Mouse (Mus musculus) limb, embryonic 13.5 days (tissue): Measurements from ENCODE around the gene Efnb1. TPM values are rescaled to one million over a fixed set of nuclear protein-coding genes. Genes with fewer than 3 reads are reported as not detected.

Source experiments
- ATAC-seq: fragments of 200-750 bp; cut with Nextera tagmentation; 2 replicates; pipeline ENCODE4 v1.8.0; 2017; ENCODE audit warnings: low read depth, moderate number of reproducible peaks, moderate TSS enrichment; ENCODE audit not compliant: low FRiP score
- H3K27ac ChIP-seq: fragments of 300-500 bp; sonication (generic); 2 replicates; pipeline ENCODE4 v1.5.1; 2015; ENCODE audit warnings: inconsistent platforms, mild to moderate bottlenecking, moderate library complexity
- H3K27me3 ChIP-seq: fragments of 300-500 bp; sonication (generic); 2 replicates; pipeline ENCODE4 v1.6.1; 2015; ENCODE audit warnings: mild to moderate bottlenecking, inconsistent platforms
- H3K36me3 ChIP-seq: fragments of 300-500 bp; sonication (generic); 2 replicates; pipeline ENCODE4 v1.6.1; 2015; ENCODE audit warnings: inconsistent platforms, mild to moderate bottlenecking, moderate library complexity
- H3K4me1 ChIP-seq: fragments of 300-500 bp; sonication (generic); 2 replicates; pipeline ENCODE4 v1.6.1; 2015; ENCODE audit warnings: inconsistent platforms
- H3K4me2 ChIP-seq: fragments of 300-500 bp; sonication (generic); replicated peaks from 2 replicates; pipeline ENCODE4 v1.6.1; 2015; ENCODE audit warnings: inconsistent platforms, mild to moderate bottlenecking, moderate library complexity
- H3K4me3 ChIP-seq: fragments of 300-500 bp; sonication (generic); 2 replicates; pipeline ENCODE4 v1.5.1; 2015; ENCODE audit warnings: moderate library complexity, mild to moderate bottlenecking, inconsistent platforms
- H3K9ac ChIP-seq: fragments of 300-500 bp; sonication (generic); 2 replicates; pipeline ENCODE4 v1.6.1; 2015; ENCODE audit warnings: mild to moderate bottlenecking, inconsistent platforms
- H3K9me3 ChIP-seq: fragments of 300-500 bp; sonication (generic); 2 replicates; pipeline ENCODE4 v1.6.1; 2016; ENCODE audit warnings: inconsistent platforms
- WGBS: fragments of 180-500 bp; shearing (Covaris S2); methylation state at CpG from one replicate; pipeline ENCODE4 v1.1.7; 2015; 5-methylcytosine and 5-hydroxymethylcytosine counted together
- polyA plus RNA-seq: library from polyadenylated mRNA; unstranded; fragments of >200 nt; fragmentation: Nextera tagmentation; extraction: Ambion mirVana; gene quantifications from 2 replicates; pipeline ENCODE4 v1.2.1, GENCODE M21; 2015

Efnb1 gene
- polyA plus RNA-seq, 1 experiment from 2014 or later: 46.4 TPM

DNA sequence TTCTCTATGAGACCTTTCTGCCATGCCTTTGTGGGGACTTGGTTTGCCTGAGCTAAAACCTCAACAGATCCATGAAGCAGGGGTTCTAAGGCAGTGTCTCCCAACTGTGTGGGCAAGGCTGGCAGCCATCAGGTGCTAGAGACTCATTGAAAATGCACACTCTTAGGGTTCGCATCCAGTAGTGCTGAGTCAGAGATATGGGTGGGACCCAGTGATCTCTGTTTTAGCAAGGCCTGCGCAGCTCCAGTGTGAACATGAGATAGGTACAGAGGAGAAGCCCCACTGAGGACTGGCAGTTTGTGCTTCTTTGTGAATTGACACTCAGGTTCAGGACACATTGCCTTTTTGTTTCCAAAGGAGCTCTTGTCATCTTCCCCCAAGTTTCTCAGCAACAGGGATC is 28.2 kb downstream of the Efnb1 start:
- Histone ChIP-seq H3K36me3 (no peaks in the 10 kb centered on the region), H3K4me2 (no peak overlapping the region), H3K4me1 (0 out of 2 replicates have a peak, but pooled peaks cover 5% of the 10 kb centered on the region), H3K4me3 (no peak overlapping the region), H3K27me3 (peaks cover 68% of the 10 kb centered on the region), H3K9ac (no peak overlapping the region), H3K27ac (no peak overlapping the region), H3K9me3 (no peaks in the 10 kb centered on the region)
- no peak for ATAC-seq
- WGBS: 82% methylated on average over 2 of the region's 2 CpGs

DNA sequence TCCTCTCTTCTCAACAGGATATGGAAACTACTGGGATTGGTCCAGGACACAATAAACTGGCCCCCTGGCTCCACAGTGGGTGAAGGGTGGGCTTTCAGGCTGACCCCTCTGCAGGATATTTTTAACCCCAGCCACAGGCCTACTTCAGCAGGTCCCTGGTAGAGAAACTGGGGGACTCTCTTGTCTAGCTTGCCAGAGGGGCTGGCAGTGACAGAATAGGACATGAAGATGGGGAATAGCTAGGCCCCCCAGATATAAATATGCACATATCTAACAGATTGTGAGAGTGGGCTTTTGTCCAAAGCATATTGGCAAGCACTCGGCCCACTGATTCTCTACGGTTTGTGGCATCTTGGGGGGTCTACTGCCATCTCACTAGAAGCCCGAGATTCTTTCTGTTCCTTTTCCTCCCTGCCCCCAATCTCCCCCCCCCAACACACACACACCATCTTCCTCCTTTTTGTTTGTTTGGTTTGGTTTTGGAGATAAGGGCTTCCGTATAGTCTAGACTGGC is 29.0 kb downstream of the Efnb1 start:
- 77% methylated on average over 4 of the region's 4 CpGs for WGBS
- H3K4me1 ChIP-seq: 0 out of 2 replicates have a peak, but pooled peaks cover 5% of the 10 kb centered on the region
- no peaks in the 10 kb centered on the region for H3K9me3 ChIP-seq
- ATAC-seq: no peak
- no peak overlapping the region for H3K4me2 ChIP-seq
- no peak overlapping the region for H3K9ac ChIP-seq
- no peaks in the 10 kb centered on the region for H3K36me3 ChIP-seq
- peaks cover 67% of the 10 kb centered on the region for H3K27me3 ChIP-seq
- no peak overlapping the region for H3K27ac ChIP-seq
- no peak overlapping the region for H3K4me3 ChIP-seq

DNA sequence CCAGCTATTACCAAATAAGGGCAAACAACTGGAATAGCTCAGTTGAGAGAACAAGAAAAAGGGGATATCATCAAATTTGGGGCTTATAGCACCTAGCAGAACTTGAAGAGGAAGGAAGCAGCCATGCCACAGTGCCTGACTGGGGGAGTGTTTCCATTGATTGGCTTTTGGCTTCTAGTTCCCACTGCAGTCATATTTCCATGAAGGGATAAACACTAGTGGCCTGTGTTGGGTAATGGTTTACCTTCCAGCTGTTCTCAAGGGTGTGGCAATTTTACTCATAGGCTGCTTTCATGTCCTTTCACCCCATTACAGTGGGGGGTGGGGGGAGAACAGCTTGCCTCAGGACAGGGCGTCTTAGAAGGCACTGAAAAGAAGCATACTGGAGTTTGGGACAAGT is 31.1 kb downstream of the Efnb1 start:
- Histone ChIP-seq H3K9me3 (no peaks in the 10 kb centered on the region), H3K27me3 (peaks cover 73% of the 10 kb centered on the region)
- 67% methylated on average over 1 of the region's 1 CpGs for WGBS

DNA sequence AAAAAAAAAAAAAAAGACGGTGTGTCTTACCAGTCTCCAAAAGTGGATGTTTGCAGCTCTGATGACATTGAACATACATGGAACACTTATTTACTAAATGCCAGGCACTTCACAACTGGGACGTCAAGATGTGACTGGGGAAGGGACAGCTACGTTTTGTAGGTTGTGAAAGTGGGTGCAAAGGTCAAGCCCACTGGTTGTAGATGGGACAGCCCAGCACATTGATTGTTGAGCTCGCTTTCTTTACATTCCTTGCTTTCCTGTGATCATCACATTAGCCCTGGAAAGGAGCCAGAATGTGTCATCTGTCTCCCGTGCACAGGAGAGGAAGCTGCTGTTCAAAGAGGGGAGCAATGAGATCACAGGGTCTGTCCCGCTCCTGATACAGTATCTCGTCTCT is 31.6 kb downstream of the Efnb1 start:
- no peak for ATAC-seq
- H3K36me3 ChIP-seq: no peaks in the 10 kb centered on the region
- no peak overlapping the region for H3K9ac ChIP-seq
- no peak overlapping the region for H3K27ac ChIP-seq
- H3K4me1 ChIP-seq: no peaks in the 10 kb centered on the region
- H3K9me3 ChIP-seq: no peaks in the 10 kb centered on the region
- 59% methylated on average over 7 of the region's 7 CpGs for WGBS
- H3K27me3 ChIP-seq: peaks cover 75% of the 10 kb centered on the region
- no peak overlapping the region for H3K4me3 ChIP-seq
- no peak overlapping the region for H3K4me2 ChIP-seq

More for the DNA sequence above, 31.1 kb downstream of the Efnb1 start:
- Histone ChIP-seq H3K9ac (no peak overlapping the region), H3K27ac (no peak overlapping the region), H3K4me1 (no peaks in the 10 kb centered on the region), H3K4me3 (no peak overlapping the region), H3K4me2 (no peak overlapping the region), H3K36me3 (no peaks in the 10 kb centered on the region)
- ATAC-seq: no peak

DNA sequence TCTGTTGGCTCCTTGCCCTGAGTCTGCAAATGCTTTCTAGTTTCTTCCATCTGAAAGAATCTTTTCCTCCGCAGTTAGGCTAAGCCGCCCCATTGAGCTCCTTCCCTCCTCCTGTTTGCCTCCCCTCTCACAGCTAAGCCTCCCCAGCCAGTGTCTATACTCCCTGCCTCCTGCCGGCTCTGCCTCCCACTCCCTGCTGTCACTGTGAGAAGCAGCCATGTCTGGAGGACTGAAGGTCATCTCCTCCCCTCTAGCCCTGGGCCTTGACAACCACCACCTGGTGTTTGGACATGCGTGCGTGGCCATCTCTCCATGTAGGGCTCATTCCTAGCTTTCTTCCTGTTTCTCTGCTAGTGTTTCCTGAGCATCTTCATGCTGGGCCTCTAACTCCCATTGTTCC is 36.4 kb downstream of the Efnb1 start:
- ATAC-seq: no peak
- no peaks in the 10 kb centered on the region for H3K36me3 ChIP-seq
- no peak overlapping the region for H3K4me3 ChIP-seq
- no peak overlapping the region for H3K27ac ChIP-seq
- H3K9ac ChIP-seq: no peak overlapping the region
- no peak overlapping the region for H3K4me2 ChIP-seq
- no peaks in the 10 kb centered on the region for H3K4me1 ChIP-seq
- H3K27me3 ChIP-seq: peaks cover 41% of the 10 kb centered on the region
- 61% methylated on average over 5 of the region's 5 CpGs for WGBS
- H3K9me3 ChIP-seq: no peaks in the 10 kb centered on the region

DNA sequence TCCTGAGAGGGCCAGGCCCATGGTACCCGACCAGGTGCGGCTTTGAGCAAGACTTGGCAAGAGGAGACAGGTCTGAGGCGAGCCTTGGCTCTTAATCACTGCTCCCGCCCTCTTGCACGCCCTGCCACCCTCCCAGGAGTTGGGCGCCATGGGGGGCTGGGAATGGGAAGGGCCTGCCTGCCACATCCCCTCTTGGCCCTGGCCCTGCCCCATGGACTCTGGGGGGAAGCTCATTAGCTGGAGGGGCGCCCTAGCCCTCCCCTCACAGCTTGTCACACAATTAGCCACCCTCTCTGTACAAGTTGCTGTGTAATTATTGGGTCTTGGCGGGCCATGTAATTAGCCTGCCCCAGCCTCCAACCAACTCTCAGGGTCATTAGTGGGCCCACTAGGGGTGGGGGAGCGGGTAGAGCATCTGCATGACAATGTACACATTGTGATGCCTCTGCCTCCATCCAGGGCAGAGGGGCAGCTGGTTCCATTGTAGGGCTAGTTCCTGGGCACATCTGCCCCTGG is 49.2 kb downstream of the Efnb1 start:
- H3K27ac ChIP-seq: no peak overlapping the region
- H3K9me3 ChIP-seq: no peaks in the 10 kb centered on the region
- WGBS: 29% methylated on average over 9 of the region's 9 CpGs
- peak; percentile 64 for ATAC-seq
- no peak overlapping the region for H3K4me3 ChIP-seq
- H3K4me2 ChIP-seq: no peak overlapping the region
- peaks cover 68% of the 10 kb centered on the region for H3K27me3 ChIP-seq
- peaks cover 10% of the 10 kb centered on the region for H3K4me1 ChIP-seq
- no peak overlapping the region for H3K9ac ChIP-seq
- H3K36me3 ChIP-seq: no peaks in the 10 kb centered on the region

DNA sequence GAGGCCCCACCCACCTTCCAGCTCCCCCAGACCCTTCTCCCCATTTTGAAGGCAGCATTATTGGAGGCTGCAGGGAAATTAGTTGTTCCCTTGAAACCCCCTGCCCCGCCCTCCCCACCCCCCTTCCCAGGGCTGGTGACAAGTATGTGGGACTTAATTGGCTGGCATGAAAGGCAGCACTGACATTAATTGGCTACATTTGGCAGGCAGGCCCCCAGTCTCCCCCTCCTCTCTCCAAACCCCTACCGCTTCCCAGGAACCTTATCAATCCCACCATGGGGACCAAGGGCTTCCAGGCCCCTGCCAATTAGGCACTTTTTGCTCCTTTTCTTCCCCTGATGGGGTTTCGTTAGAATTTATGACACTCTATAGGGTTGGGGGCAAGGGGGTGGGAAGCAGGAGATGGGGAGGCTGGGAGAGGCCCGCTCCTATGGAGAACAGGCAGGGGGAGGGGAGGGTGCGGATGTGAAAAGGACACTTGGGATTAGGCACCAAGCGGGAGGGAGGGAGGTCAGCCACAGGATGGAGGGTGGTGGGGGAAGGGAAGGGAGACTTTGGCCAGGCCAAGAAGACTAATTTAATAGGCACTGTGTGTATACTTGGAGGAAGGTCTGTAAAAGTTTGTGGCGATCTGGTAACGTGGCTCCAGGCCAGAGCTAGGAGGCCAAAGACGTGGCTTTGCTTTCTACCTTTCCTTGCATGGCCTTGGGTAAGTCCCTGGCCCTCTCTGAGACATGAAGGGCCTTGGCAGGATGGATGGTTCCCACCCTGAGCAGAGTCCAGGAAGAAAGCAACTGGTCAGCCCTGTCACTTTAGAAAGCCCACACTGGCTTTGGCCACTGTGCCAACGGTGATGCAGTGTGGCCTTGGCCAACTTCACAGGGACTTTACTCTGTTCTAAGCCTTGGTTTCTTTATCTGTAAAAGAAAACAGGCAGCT is 50.8 kb downstream of the Efnb1 start:
- Histone ChIP-seq H3K9ac (no peak overlapping the region), H3K4me1 (peaks cover 10% of the 10 kb centered on the region), H3K27ac (no peak overlapping the region), H3K4me2 (no peak overlapping the region), H3K27me3 (peaks cover 74% of the 10 kb centered on the region), H3K9me3 (no peaks in the 10 kb centered on the region), H3K4me3 (no peak overlapping the region), H3K36me3 (no peaks in the 10 kb centered on the region)
- 32% methylated on average over 10 of the region's 10 CpGs for WGBS
- ATAC-seq: peak; percentile 61; the same call in 1 of the 2 replicates

DNA sequence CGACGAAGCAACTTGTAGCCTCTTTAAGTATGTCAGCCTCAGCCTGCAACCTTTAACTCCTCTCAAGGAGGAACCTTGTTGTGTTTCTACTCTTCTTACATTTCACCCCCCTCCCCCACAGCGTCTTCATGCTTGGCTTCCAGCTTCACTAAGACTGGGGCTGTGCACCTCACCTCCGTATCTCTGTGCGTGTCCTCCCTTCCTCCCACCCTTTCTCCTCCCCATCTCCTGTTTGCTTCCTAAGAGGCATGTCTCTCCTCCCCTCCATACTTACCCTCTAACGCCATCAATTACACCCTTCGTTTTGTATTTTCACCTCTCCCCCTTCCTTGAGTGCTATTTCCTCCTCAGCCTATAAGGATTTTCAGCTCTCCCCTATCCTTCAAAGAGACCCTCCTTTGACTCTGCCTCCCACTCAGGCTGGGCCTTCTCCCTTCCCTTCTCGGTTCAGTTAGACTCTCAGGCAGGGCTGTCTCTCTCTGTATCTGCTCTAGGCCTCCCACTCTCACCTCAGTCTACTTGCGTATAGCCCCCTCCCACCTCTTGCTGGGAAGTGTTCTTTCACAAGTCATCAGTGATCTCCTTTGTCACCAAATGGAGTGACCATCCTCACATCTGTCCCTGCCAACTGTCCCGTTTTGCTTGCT is 55.6 kb downstream of the Efnb1 start:
- Histone ChIP-seq H3K27ac (no peak overlapping the region), H3K4me3 (no peak overlapping the region), H3K27me3 (peaks cover 66% of the 10 kb centered on the region), H3K9ac (no peak overlapping the region), H3K4me2 (no peak overlapping the region), H3K36me3 (no peaks in the 10 kb centered on the region), H3K4me1 (peaks cover 6% of the 10 kb centered on the region), H3K9me3 (no peaks in the 10 kb centered on the region)
- ATAC-seq: no peak
- WGBS: 58% methylated on average over 10 of the region's 10 CpGs

DNA sequence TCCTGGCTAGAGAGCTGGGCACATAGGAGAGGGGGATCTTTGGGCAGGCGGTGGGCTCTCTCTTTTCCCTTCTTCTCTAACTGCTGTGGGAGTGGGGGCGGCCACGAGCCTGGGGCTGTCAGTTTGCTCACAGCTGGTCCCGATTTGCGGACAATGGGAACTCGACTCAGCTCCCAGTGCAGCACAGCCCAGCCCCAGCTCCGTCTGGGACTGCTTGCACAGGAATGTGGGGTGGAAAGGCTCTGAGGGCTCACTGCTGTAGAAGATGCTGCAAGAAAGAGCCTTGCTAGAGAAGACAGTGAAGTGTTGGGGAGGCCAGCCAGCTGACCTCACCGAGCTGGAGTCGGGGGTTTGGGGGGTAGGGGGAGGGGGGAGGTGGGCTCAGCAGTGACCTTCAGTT is 61.0 kb downstream of the Efnb1 start:
- ATAC-seq: no peak

DNA sequence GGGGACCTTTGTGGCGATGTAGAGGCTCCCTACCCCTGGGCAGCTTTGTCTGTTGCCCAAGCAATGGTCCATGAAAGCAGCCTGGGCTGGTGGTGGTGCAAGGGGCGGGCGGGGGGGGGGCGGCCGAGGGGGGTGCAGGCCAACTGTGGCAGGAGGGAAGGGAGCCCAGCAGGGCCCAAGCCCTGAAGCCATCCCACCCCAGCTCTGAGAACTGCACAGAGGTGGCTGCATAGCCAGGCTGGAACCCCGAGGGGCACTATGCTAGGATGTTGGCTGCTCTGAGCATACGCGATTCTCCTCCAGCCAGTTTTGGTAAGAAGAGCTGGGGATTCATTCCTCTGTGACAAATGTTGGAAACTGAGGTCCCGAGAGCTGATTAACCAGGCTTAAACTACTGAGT is 62.6 kb downstream of the Efnb1 start:
- ATAC-seq: no peak
- peak overlapping the region; percentile 25 for H3K4me3 ChIP-seq
- peaks cover 38% of the 10 kb centered on the region for H3K4me1 ChIP-seq
- H3K4me2 ChIP-seq: peak overlapping the region; percentile 53
- H3K27ac ChIP-seq: peak overlapping the region; percentile 85; the same call in 1 of the 2 replicates
- H3K27me3 ChIP-seq: peaks cover 39% of the 10 kb centered on the region; the same call in 1 of the 2 replicates
- peak overlapping the region; percentile 39; the same call in 1 of the 2 replicates for H3K9ac ChIP-seq
- WGBS: 48% methylated on average over 8 of the region's 9 CpGs
- H3K36me3 ChIP-seq: no peaks in the 10 kb centered on the region
- no peaks in the 10 kb centered on the region for H3K9me3 ChIP-seq

More for the DNA sequence above, 61.0 kb downstream of the Efnb1 start:
- WGBS: 25% methylated on average over 9 of the region's 9 CpGs
- Histone ChIP-seq H3K27ac (no peak overlapping the region), H3K36me3 (no peaks in the 10 kb centered on the region), H3K9me3 (no peaks in the 10 kb centered on the region), H3K9ac (no peak overlapping the region), H3K4me3 (no peak overlapping the region), H3K27me3 (peaks cover 50% of the 10 kb centered on the region), H3K4me1 (peaks cover 36% of the 10 kb centered on the region), H3K4me2 (no peak overlapping the region)
